Mouse (Mus musculus): Measurements from ENCODE around the gene Gm10577.

Gm10577 gene

GRCm38 (mm10) chr4:101002961-101003360 lies 17.5 kb downstream of the Gm10577 start:
- TF ChIP-seq GATA4 (IDR thresholded peaks at IDR 0.05; ENCODE audit: insufficient replicate concordance, low read length) = no peak

- no peak for TF ChIP-seq GATA4 (IDR thresholded peaks at IDR 0.05; ENCODE audit: insufficient replicate concordance, low read length)
Measured at GRCm38 (mm10) chr4:101001073-101001472, 19.4 kb downstream of the Gm10577 start.

GRCm38 (mm10) chr4:101000622-101001021 lies 19.9 kb downstream of the Gm10577 start:
- no peak for TF ChIP-seq GATA4 (IDR thresholded peaks at IDR 0.05; ENCODE audit: insufficient replicate concordance, low read length)

GRCm38 (mm10) chr4:100998906-100999305 lies 21.6 kb downstream of the Gm10577 start:
- no peak for TF ChIP-seq GATA4 (IDR thresholded peaks at IDR 0.05; ENCODE audit: insufficient replicate concordance, low read length)

- TF ChIP-seq GATA4 (IDR thresholded peaks at IDR 0.05; ENCODE audit: insufficient replicate concordance, low read length) = no peak
Measured at GRCm38 (mm10) chr4:100998145-100998544, 22.4 kb downstream of the Gm10577 start.

GRCm38 (mm10) chr4:100996060-100996651 lies 24.3 kb downstream of the Gm10577 start:
- no peak for TF ChIP-seq GATA4 (IDR thresholded peaks at IDR 0.05; ENCODE audit: insufficient replicate concordance, low read length)

- no peak for TF ChIP-seq GATA4 (IDR thresholded peaks at IDR 0.05; ENCODE audit: insufficient replicate concordance, low read length)
Measured at GRCm38 (mm10) chr4:100995617-100996016, 24.9 kb downstream of the Gm10577 start.

- no peak for TF ChIP-seq GATA4 (IDR thresholded peaks at IDR 0.05; ENCODE audit: insufficient replicate concordance, low read length)
Measured at GRCm38 (mm10) chr4:100994442-100995255, 25.8 kb downstream of the Gm10577 start.

- TF ChIP-seq GATA4 (IDR thresholded peaks at IDR 0.05; ENCODE audit: insufficient replicate concordance, low read length) = no peak
Measured at GRCm38 (mm10) chr4:100992086-100992485, 28.4 kb downstream of the Gm10577 start.

- TF ChIP-seq GATA4 (IDR thresholded peaks at IDR 0.05; ENCODE audit: insufficient replicate concordance, low read length) = no peak
Measured at GRCm38 (mm10) chr4:100990996-100991395, 29.5 kb downstream of the Gm10577 start.

GRCm38 (mm10) chr4:100988231-100988799 lies 32.2 kb downstream of the Gm10577 start:
- no peak for TF ChIP-seq GATA4 (IDR thresholded peaks at IDR 0.05; ENCODE audit: insufficient replicate concordance, low read length)

- no peak for TF ChIP-seq GATA4 (IDR thresholded peaks at IDR 0.05; ENCODE audit: insufficient replicate concordance, low read length)
Measured at GRCm38 (mm10) chr4:100987187-100987586, 33.3 kb downstream of the Gm10577 start.

- TF ChIP-seq GATA4 (IDR thresholded peaks at IDR 0.05; ENCODE audit: insufficient replicate concordance, low read length) = no peak
Measured at GRCm38 (mm10) chr4:100977522-100977921, 43.0 kb downstream of the Gm10577 start.

GRCm38 (mm10) chr4:100974455-100975035 lies 46.0 kb downstream of the Gm10577 start:
- no peak for TF ChIP-seq GATA4 (IDR thresholded peaks at IDR 0.05; ENCODE audit: insufficient replicate concordance, low read length)

GRCm38 (mm10) chr4:100973641-100974454 lies 46.6 kb downstream of the Gm10577 start:
- no peak for TF ChIP-seq GATA4 (IDR thresholded peaks at IDR 0.05; ENCODE audit: insufficient replicate concordance, low read length)
